Mouse (Mus musculus): ENCODE data around the gene Eno2.
A peak's percentile ranks its signal among the peaks of the same experiment; 100 is the strongest.
"Not testable (repeated sequence)": the region's sequence is repeated elsewhere in the genome, so short reads cannot be mapped to it uniquely, and the experiment has no call there.

Eno2 gene

DNA sequence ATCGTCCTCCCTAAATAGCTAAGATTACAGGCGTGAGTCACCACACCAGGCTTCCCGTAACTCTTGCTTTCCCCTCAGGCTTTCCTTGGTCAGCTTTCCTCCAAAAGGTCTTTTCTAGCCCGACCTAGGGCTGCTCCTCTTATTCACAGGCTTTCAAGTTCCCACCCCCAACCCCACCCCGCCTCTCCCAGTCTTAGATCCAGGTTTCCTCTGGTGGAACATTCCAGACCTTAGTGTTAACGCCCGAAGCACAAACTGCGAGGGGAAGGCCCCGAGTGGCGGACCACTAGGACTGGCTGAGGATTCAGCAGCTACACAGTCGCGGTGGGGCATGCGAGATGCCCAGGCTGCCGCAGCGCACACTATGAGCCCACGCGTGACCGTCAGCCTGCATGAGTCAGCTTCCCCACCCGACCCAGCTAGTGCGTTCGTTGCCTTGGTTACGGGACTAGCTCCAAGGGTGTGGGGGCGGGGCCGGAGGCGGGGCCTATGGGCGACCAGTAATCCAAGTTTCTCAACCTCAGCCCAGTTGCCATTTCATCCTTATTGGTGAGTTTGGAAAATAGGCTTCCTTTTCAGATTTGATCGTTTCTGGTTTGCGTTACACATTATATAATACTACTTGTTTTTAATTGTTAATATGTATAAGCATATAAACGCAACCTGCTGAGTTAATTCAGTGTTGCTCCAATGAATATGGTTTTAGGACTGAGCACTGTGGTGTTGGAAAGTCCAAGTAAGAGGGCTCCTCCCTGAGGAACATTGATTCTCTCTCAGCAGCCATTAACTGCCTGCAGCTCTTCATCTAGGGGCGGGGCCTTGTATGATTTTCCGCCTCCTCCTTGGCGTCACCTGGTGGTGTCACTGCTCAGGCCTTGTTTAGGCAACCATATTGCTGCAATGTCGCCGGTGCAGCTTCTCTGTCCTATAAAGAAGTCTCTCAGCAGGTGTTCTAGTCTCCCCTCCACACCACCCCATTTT is 36.2 kb upstream of the Eno2 start:
- peak; percentile 91 for DNase-seq

GRCm38 (mm10) chr6:124804341-124804740 is 34.9 kb upstream of the Eno2 start:
- no peak for DNase-seq

- not testable (repeated sequence) for DNase-seq
These were observed 34.2 kb upstream of the Eno2 start for GRCm38 (mm10) chr6:124803691-124804090.

GRCm38 (mm10) chr6:124803061-124803460 is 33.6 kb upstream of the Eno2 start:
- no peak for DNase-seq

DNA sequence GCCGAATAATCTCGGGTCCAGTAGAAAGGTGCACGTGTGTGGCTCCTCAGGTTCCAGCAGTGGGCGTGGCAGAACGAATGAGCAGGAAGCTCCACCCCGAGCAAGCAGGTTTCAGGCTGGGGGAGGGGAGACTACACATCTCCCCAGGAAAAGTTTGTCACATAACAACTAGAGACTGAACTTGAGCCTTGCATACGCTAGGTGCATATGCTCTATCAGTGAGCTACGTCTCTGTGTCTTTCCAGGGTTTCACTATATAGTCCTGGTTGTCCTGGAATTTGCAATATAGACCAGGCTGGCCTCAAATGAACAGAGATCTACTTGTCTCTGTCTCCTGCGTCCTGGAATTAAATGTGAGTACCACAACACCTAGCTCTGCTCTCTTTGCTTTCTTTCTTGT is 32.9 kb upstream of the Eno2 start:
- not testable (repeated sequence) for DNase-seq

DNA sequence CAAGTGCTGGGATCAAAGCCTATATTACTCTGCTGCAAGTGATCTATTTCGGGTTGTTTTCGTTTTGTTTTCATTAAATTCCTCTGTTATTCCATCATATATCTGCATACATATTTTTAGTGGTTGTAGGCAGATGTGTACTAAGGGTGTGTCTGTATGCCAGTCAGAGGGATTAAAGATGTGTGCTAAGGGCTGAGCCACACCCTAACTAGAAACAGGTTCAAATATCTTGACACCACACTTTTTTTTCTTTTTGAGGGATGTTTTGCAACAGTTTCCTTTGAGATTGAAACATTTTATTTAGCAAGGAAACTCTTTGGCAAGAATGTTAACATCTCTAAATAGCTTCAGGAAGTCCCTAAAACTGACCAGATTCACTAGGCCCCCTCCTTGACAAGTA is 26.7 kb upstream of the Eno2 start:
- DNase-seq: no peak

DNA sequence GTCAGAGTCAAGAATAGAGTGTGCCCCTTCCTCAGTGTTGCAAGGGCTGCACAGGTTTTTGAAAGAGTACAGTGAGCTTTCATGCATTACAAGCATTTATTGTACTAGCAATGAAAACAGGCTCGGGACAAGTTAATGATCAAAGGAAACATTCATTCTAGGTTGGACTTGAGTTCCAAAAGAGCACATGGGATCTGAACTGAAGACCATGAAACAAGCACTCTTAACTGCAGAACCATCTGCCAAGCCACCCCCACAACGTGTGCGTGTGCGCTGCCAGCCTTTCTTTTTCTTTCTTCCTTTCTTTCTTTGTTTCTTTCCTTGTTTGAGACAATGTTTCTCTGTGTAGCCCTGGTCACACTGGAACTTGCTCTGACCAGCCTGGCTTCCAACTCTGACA is 26.3 kb upstream of the Eno2 start:
- DNase-seq: no peak

- DNase-seq: no peak
These were observed 22.4 kb upstream of the Eno2 start for GRCm38 (mm10) chr6:124791911-124792310.

DNA sequence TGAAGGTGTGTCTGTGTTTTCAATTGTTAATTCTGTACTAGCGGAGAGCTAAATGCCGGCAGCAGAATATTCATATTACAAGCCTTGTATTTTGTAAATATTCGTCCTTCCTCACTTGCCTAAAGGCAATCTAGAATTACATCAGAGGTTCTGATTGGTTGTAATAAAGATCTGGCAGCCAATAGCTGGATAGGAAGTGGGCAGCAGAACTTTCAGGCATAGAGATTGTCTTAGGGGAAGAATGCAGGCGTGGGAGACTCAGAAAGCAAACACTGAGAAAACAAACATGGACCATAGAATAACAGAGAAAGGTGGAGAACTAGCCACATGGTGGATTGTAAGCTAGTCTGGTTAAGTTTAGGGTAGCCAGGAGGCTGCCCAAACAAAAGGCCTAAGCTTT is 20.6 kb upstream of the Eno2 start:
- DNase-seq: no peak

GRCm38 (mm10) chr6:124789519-124789918 is 20.0 kb upstream of the Eno2 start:
- no peak for DNase-seq

GRCm38 (mm10) chr6:124787722-124788121 is 18.2 kb upstream of the Eno2 start:
- DNase-seq: no peak

DNA sequence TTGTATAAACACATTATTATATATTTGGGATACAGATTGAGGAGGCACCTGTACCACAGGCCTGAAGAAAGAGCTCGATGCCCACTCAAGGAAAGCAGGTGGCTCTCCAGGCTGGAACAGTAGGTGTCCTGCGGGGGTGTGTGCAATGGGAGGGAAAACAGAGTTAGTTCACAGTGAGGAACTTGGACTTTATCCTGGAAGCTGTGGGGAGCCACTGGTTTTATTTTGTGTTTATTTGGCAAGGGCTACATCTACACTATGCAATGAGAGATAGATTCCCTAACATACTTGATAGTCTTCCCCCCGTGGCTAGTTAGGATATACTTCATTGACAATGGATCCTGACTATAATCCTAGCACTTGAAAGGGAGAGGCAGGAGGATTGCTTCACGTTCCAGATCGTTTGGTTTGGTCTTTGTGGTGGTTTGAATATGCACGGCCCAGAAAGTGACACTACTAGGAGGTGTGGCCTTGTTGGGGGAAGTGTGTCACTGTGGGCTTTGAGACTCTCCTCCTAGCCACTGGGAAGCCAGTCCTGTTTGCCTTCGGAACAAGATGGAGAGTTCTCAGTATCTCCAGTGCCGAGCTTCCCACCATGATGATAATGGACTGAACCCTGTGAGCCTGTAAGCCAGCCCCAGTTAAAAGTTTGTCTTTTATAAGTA is 17.4 kb upstream of the Eno2 start:
- DNase-seq: peak; percentile 86

GRCm38 (mm10) chr6:124782436-124782835 is 13.0 kb upstream of the Eno2 start:
- DNase-seq: no peak

DNA sequence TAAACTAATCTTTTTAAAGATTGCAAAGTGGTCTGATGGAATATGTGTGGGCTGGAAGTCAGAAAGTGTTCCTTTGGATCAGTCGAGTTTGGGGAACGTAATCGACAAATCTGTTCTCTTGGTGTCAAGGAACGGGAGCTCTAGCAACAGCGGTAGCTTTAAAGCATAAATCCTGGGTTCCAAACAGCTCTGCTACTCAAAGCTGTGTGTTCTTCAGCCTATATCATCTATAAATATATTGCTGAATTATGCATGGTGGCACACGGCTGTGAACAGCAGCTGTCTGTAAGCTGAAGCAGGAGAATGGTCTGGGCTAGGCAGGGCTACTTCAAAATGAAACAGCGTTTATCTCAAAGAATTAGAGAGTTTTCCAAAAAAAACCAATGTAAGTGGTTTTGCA is 11.4 kb upstream of the Eno2 start:
- DNase-seq: no peak

- DNase-seq: no peak
These were observed 10.5 kb upstream of the Eno2 start for GRCm38 (mm10) chr6:124779984-124780416.

DNA sequence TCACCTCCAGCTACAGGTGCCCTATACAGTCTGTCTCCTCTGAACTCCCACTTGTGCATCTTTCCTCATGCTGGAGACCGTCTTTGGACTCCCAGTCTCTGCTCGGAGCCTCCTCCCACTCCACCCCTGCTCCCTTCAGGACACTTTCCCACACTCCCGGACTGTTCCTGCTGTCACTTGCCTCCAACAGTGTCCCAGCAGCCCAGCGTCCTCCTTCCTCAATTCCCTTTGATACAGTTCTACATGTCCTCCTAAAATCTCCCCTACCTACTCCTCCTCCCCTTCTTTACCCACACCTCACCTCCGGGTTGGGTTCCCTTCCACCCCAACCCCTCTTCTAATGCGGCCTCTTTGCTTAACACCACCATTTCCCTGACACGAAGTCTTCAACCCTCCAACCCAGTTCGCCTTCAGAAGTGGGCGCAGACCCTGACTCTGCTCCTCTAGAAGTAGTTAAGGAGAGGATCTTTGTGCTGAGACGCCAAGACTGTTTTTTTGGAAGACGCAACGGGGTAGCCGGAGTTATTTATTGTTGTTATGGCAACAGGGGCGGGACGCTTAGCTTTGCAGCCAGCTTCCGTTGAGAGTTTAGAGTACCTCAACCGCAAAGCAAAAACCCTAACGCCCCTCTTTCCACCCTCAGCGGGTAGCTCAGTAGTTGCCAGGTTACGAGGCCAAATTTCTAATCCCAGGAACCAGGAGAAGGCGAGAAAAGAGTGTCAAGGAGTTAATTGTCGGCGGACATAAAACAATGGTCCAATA is 9.9 kb upstream of the Eno2 start, which contains the start of gene Lrrc23:
Lrrc23 (minus strand) TSS at position 506 of the 762 bp plus-strand sequence.
- DNase-seq: no peak

- no peak for DNase-seq
These were observed 1.0 kb upstream of the Eno2 start for GRCm38 (mm10) chr6:124770511-124770910.

- no peak for DNase-seq
These were observed 540 bp upstream of the Eno2 start for GRCm38 (mm10) chr6:124770013-124770412.

- DNase-seq: no peak
These were observed 799 bp downstream of the Eno2 start for GRCm38 (mm10) chr6:124768704-124769044.

GRCm38 (mm10) chr6:124767920-124768703 is 1.4 kb downstream of the Eno2 start:
- peak; percentile 74 for DNase-seq

DNA sequence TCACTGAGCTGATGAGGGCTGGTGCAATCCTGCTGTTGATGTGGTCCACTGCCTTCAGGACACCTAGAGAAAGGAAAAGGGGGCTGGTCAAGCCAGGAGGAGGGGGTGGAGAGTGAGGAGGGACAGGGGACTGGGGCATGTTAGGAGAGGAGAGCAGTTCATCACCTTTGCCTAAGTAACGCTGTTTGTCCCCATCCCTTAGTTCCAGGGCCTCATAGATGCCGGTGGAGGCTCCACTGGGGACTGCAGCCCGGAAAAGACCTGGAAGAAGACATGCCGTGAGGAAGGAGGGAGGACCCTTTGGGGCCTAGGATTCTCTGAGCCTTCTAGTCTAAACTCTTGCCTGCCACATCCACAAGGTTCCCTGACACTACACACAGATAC is 1.9 kb downstream of the Eno2 start:
- DNase-seq: no peak

GRCm38 (mm10) chr6:124765951-124766350 is 3.5 kb downstream of the Eno2 start:
- no peak for DNase-seq

GRCm38 (mm10) chr6:124759259-124759658 is 10.2 kb downstream of the Eno2 start:
- peak; percentile 88 for DNase-seq

Measured in cerebellum, adult 8-10 months (tissue).